Mouse (Mus musculus): ENCODE measurements around the gene Unc13d. TPM values are rescaled to one million over a fixed set of nuclear protein-coding genes. Genes with fewer than 3 reads are reported as not detected.
A peak's percentile ranks its signal among the peaks of the same experiment; 100 is the strongest.
"Not testable (repeated sequence)": the region's sequence is repeated elsewhere in the genome, so short reads cannot be mapped to it uniquely, and the experiment has no call there.

Unc13d gene
- polyA plus RNA-seq, 1 experiment: 8.0 TPM

DNA sequence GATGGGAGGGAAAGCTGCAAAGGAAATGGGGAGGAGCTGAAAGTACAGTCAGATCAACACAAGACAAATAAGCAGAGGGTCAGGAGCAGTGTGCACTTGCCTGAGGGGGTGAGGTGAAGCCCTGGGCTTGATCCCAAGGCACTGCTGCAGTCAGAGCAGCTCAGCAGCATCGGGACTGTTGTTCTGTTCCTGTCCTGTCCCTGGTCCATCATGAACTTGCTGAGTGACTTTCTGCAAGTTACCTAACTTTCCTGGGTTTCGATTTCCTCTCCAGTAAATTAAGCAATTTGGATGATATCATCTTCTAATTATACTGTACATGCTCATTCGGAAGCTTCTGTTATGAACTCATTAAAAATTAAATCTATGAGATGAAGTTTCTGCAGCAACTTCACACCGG is 50.0 kb downstream of the Unc13d start, which contains the start of gene H3f3b:
Gene H3f3b, minus strand, starts transcription at position 207 of the 400 bp plus-strand sequence.
- 75% methylated on average over 4 of the region's 4 CpGs for WGBS

GRCm38 (mm10) chr11:116025056-116025845 is 52.5 kb downstream of the Unc13d start:
- DNase-seq (ENCODE audit: low read depth, low spot score): no peak
- 92% methylated on average over 3 of the region's 3 CpGs for WGBS

More for the DNA sequence above, 50.0 kb downstream of the Unc13d start, which contains the start of gene H3f3b:
- no peak for DNase-seq (ENCODE audit: low read depth, low spot score)

GRCm38 (mm10) chr11:116024356-116024808 is 53.4 kb downstream of the Unc13d start:
- WGBS: under 1% methylated on average over 37 of the region's 37 CpGs
- peak; percentile 91 for DNase-seq (ENCODE audit: low read depth, low spot score)

GRCm38 (mm10) chr11:116023771-116024355 is 53.9 kb downstream of the Unc13d start:
- under 1% methylated on average over 56 of the region's 57 CpGs for WGBS
- DNase-seq (ENCODE audit: low read depth, low spot score): no peak

- under 1% methylated on average over 18 of the region's 18 CpGs for WGBS
- DNase-seq (ENCODE audit: low read depth, low spot score): not testable (repeated sequence)
These were observed 54.5 kb downstream of the Unc13d start for GRCm38 (mm10) chr11:116023074-116023770.

DNA sequence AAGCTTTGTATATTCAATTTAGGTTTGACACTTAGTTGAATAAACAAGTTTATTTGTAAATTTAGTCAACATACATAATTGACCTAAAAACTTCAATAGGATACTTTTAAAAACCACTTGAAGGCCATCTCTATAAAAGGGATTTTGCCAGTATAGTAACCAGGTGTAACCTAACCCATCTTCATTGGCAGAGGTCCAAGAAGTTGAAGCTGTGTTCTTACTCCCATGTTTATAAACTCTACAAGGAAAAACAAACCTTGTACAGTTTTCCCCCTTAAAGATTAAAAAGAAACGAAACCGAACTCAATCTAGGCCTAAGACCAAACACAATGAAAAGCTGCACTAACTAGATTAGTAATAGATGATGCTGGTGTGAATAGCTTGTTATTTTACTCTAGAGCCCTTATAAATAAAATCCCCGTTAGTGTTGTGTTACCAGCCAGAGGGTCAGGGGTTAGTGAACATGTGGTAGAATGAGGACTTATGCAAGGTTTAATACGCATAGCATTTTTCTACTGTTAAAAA is 55.4 kb downstream of the Unc13d start:
- no peak for DNase-seq (ENCODE audit: low read depth, low spot score)
- 16% methylated on average over 4 of the region's 4 CpGs for WGBS

DNA sequence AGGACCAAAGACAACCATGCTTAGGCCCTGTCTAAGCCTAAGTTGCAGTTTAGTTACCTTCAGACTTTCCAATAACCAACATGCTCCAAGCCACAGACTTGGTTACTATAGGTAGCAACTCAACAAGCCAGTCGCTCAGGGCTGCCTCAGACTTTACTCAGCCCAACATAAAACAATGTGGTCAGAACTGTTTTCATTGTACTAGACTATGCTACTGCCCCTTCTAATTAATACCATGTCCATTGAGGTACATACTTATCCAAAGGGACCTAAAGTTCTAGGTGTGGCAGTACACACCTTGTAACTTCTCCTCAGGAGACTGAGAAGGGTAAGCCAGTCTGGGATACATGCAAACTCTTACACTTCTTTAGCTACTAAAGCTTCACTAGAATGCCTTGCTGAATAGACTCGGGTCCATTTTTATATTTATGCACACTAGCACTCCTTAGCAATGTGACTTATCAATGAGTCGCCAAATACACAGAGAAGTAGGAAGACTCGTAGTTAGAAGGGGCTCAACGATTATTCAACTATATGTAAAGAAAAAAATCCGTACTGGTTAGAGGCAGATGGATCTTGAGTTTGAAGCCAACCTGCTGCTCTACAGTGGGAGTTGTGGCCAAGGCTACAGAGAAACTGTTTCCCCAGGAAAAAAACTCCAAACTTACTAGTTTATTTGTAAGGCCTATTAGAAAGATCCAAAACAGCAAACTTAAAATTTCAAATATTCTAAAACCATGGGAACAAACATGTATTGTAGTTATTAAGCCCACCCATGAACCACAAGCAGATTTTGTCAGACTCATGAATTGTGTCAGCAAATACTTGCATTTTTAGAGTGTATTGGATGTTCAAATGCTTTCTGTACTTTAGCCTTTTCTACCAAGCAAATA is 56.2 kb downstream of the Unc13d start:
- WGBS: 39% methylated on average over 6 of the region's 6 CpGs

DNA sequence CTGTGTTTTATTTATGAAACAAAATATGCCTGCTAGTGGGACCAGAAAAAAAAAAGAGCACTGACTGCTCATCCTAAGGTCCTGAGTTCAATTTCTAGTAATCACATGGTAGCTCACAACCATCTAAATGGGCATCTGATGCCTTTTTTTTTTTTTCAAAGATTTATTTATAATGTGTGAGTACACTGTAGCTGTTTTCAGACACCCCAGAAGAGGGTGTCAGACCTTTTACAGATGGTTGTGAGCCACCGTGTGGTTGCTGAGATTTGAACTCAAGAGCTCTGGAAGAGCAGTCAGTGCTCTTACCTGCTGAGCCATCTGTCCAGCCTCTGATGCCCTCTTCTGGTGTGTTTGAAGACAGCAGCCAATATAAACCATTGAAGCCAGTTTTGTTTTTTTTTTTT is 57.2 kb downstream of the Unc13d start:
- no peak for DNase-seq (ENCODE audit: low read depth, low spot score)
- WGBS: 19% methylated on average over 1 of the region's 1 CpGs

More for the DNA sequence above, 56.2 kb downstream of the Unc13d start:
- DNase-seq (ENCODE audit: low read depth, low spot score): no peak

DNA sequence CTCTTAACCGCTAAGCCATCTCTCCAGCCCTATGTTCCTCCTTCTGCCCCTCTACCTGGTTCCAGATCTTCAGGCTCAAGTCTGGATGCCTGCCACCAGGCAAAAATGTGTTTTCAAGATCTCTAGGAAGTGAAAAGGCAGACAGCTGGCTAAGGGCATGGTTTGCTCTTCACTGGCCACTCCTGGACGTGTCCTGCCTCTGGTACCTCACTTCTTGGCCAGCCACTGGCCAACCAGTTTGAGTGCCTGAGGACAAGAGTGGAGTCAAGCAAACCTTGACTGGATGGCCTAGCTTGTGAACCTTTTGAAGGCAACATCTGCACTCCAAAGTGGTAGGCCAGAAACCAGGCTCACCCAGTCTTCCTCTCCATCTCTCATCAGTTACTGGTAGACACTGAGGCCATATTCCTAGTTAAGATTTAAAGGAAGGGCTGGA is 57.8 kb downstream of the Unc13d start:
- no peak for DNase-seq (ENCODE audit: low read depth, low spot score)
- 74% methylated on average over 2 of the region's 2 CpGs for WGBS

DNA sequence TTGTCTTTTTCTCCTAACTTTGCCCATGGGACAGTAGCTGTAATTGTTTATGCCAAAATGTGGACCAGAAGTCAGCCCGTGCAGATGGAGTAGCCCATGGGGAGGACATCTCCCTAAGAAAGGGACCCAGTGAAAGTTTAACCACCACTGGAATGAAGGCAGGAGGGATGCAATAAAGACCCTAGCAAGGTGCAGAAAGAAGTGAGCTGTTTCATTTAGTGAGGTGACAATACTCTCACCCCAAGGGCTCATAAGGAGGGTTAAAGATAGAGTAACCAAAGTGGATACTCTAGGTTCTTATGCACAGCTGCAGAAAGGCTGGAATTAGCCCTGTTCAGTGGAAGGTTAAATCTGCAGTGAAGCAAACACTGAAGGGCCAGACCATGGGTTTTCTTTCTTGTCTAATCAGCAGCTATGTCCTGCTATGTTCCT is 58.4 kb downstream of the Unc13d start:
- 60% methylated on average over 1 of the region's 1 CpGs for WGBS
- DNase-seq (ENCODE audit: low read depth, low spot score): no peak

DNA sequence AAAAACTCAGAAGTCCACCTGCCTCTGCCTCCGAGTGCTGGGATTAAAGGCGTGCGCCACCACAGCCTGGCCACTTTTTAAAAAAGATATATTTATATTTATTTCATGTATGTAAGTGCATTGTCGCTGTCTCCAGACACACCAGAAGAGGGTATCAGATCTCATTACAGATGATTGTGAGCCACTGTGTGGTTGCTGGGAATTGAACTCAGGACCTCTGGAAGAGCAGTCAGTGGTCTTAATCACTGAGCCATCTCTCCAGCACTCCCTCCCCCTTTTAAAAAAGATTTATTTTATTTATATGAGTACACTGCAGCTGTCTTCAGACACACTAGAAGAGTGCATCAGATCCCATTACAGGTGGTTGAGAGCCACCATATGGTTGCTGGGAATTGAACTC is 58.9 kb downstream of the Unc13d start:
- DNase-seq (ENCODE audit: low read depth, low spot score): not testable (repeated sequence)
- WGBS: 96% methylated on average over 4 of the region's 4 CpGs

DNA sequence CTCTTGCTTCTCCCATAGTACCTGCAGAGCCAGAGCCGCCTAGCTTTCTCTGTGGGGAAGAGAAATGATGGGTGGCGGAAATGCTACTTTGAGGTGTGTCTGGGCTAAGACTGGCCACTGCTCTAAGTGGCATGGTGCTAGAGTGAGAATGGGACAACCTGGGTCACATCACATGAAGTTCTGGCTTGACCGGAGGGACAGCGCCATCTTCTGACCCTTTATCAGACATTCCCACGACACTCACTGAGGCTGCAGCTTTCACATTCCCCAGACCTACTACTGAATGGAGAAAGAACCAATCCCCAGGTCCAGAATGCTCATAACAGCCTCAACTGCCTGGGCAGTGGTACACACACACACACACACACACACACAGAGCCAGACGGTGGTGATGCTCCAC is 59.7 kb downstream of the Unc13d start:
- no peak for DNase-seq (ENCODE audit: low read depth, low spot score)
- WGBS: 36% methylated on average over 6 of the region's 6 CpGs

DNA sequence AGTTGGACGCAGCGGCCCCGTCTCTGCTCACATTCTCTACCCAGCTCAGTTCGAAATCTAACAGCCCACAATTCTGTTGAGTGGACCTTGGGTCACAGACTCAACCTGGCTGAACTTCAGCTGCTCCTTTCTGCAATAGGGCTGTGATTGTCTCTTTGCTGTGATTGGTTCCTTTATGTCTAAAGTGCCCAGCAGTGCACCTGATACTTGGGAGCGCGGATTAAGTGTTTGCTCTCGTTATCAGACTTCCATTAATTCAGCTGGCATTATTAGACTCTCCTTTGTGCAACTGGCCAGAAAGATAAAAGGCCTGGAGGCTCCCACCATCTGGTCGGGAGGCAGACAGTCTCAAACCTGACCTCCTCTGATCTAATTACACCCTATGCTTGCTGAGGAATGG is 62.9 kb downstream of the Unc13d start:
- no peak for DNase-seq (ENCODE audit: low read depth, low spot score)
- WGBS: 84% methylated on average over 8 of the region's 8 CpGs

DNA sequence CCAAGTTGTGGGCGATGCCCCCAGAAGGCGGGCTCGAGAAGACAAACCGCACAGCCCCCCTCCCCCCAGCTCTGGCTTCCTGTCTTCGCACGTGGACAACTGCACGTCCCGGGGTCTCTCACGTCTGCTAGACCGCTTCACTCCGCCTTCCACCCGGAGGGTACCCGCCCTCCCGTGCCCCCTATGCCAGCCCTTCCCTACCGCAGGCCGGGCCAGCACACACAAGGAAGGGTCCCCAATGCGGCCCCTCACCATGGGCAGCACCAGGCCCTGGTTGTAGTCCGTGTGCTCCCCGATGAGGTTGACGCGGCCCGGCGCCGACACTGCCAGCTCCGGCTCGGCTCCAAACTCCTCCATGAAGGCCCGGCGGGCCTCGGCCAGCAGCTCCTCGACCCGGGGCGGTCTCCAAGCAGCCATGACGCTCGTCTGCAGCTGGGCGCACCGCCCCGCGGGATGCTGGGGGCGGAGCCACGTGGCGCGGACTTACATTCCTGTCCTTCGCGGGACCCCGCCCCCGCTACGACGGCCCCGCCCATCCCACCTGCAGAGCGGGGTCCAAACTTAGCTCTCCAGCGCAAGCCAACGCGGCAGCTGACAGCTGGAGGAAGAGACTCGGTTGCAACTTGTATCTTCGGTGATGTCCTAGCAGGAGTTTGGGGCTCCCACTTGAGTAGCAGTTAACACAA is 65.4 kb downstream of the Unc13d start, which contains the start of gene Galk1:
Gene Galk1, minus strand, starts transcription at position 458 of the 686 bp plus-strand sequence.
- WGBS: 1% methylated on average over 55 of the region's 55 CpGs
- no peak for DNase-seq (ENCODE audit: low read depth, low spot score)

Other genes with a start within 250 kb of the Unc13d start
- gene Myo15b, start 219.6 kb downstream of the Unc13d start, polyA plus RNA-seq (2012; rRNA removed): 696 and 883 TPM in 2 replicates
- gene Smim5, start 178.0 kb downstream of the Unc13d start, polyA plus RNA-seq (2012; rRNA removed): 4.9 and 6.3 TPM in 2 replicates
- 37.5 and 45.5 TPM in 2 replicates for gene Smim6, start 165.9 kb downstream of the Unc13d start, polyA plus RNA-seq (2012; rRNA removed)
- 17.3 and 20.7 TPM in 2 replicates for gene Sap30bp, start 144.7 kb downstream of the Unc13d start, polyA plus RNA-seq (2012; rRNA removed)
- gene Recql5, start 144.5 kb downstream of the Unc13d start, polyA plus RNA-seq (2012; rRNA removed): 16.0 and 16.5 TPM in 2 replicates
- 40.1 and 62.1 TPM in 2 replicates for gene Itgb4, start 103.3 kb downstream of the Unc13d start, polyA plus RNA-seq (2012; rRNA removed)
- gene Galk1, start 65.2 kb downstream of the Unc13d start, polyA plus RNA-seq (2012; rRNA removed): 26.3 and 32.0 TPM in 2 replicates
- 265 and 273 TPM in 2 replicates for gene H3f3b, start 50.0 kb downstream of the Unc13d start, polyA plus RNA-seq (2012; rRNA removed)
- 18.8 and 26.0 TPM in 2 replicates for gene Unk, start 47.6 kb downstream of the Unc13d start, polyA plus RNA-seq (2012; rRNA removed)
- gene Wbp2, start 9.0 kb upstream of the Unc13d start, polyA plus RNA-seq (2012; rRNA removed): 166 and 197 TPM in 2 replicates
- gene Trim47, start 49.2 kb upstream of the Unc13d start, polyA plus RNA-seq (2012; rRNA removed): 19.1 and 23.7 TPM in 2 replicates
- 11.1 and 16.3 TPM in 2 replicates for gene Trim65, start 53.2 kb upstream of the Unc13d start, polyA plus RNA-seq (2012; rRNA removed)
- 55.2 and 61.2 TPM in 2 replicates for gene Mrpl38, start 60.9 kb upstream of the Unc13d start, polyA plus RNA-seq (2012; rRNA removed)
- 7.6 and 10.4 TPM in 2 replicates for gene Fbf1, start 90.2 kb upstream of the Unc13d start, polyA plus RNA-seq (2012; rRNA removed)
- 52.3 and 55.4 TPM in 2 replicates for gene Ten1, start 120.9 kb upstream of the Unc13d start, polyA plus RNA-seq (2012; rRNA removed)
- 86.6 and 168 TPM in 2 replicates for gene Acox1, start 121.1 kb upstream of the Unc13d start, polyA plus RNA-seq (2012; rRNA removed)
- gene Evpl, start 160.1 kb upstream of the Unc13d start, polyA plus RNA-seq (2012; rRNA removed): 6.9 and 8.5 TPM in 2 replicates
- 64.2 and 66.9 TPM in 2 replicates for gene Srp68, start 196.3 kb upstream of the Unc13d start, polyA plus RNA-seq (2012; rRNA removed)
- gene Galr2, start 203.0 kb upstream of the Unc13d start, polyA plus RNA-seq (2012; rRNA removed): 13.1 and 15.3 TPM in 2 replicates
- gene Exoc7, start 229.3 kb upstream of the Unc13d start, polyA plus RNA-seq (2012; rRNA removed): 19.8 and 24.3 TPM in 2 replicates

All from large intestine, adult 2 months (tissue).